Mouse (Mus musculus) G1E (cell line): Measurements from ENCODE around the gene Gcn1l1.

Source experiments
- CTCF ChIP-seq: IDR thresholded peaks from 2 replicates; pipeline ENCODE4 v1.5.1; 2012; ENCODE audit warnings: low read depth, low read length, inconsistent platforms, mixed read lengths
- TAL1 ChIP-seq: conservative IDR thresholded peaks from 2 replicates; pipeline ENCODE4 v1.6.1; 2012; ENCODE audit warnings: low read depth, low read length, inconsistent platforms, mixed read lengths

- TF ChIP-seq CTCF: no peak
- TF ChIP-seq TAL1: no peak
Observed at GRCm38 (mm10) chr5:115534856-115535255, 30.2 kb upstream of the Gcn1l1 start.
